Mouse (Mus musculus) olfactory bulb, adult 2 months (tissue): Measurements from ENCODE around the gene Ceacam19.

Experiments
- CTCF ChIP-seq: fragments of 200-500 bp; IDR thresholded peaks from 2 replicates; pipeline ENCODE4 v1.5.1; 2012; ENCODE audit warnings: low read depth, mild to moderate bottlenecking, low read length, moderate library complexity; ENCODE audit not compliant: insufficient read depth
- POLR2A ChIP-seq: fragments of 200-500 bp; IDR thresholded peaks from 2 replicates; pipeline ENCODE4 v1.6.1; 2012; ENCODE audit warnings: mild to moderate bottlenecking, low read depth, low read length, moderate library complexity; ENCODE audit not compliant: insufficient read depth

DNA sequence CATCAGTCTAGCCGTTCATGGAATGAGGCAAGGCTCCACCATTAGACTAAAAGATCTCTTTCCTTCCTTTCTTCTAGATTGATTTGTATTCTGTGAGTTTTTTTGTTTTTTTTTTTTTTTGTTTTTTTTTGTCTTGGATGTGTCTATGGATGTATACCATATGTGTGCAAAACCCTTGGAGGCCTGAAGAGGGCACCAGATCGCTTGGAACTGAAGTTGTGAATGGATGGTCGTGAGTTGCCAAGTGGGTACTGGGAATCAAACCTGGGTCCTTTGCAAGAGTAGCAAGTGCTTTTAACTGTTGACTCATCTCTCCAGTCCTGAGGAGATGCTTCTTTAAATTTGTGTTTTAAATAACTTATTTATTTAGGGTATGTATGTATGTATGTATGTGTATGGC lies 53.7 kb downstream of the Ceacam19 start:
- TF ChIP-seq POLR2A: no peak
- no peak for TF ChIP-seq CTCF
